In the genomic region with DNA sequence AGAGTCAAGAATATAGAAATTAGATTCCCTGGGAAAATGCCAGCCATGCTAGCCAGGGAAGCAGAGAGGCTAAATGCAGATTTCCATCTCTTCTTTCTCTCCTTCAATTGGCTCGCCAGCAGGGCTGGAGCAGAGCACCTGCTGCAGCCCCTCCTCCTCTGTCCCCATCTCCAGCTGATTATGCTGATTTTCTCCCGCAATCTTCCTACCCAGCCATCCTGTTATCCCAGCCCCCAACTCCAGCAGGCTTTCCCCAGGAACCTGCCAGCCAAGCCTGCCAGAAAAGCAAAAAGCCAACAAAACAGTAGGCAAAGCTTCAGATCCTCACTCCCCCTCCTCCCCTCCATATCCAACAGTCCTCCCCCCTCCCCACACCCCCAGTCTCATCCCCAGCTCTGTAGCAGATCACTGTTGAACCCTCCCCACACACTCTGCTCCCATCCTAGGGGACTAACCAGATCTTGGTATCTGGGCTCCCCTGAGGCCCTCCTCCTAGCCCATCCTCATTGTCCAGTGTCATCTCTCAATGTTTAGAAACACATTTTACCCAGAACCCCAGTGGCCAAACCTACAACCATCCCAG, we compare ENCODE assay signal across 10 mouse cellular contexts. TPM values are rescaled to one million over a fixed set of nuclear protein-coding genes. Genes with fewer than 3 reads are reported as not detected.
DNase-seq lines count a peak whose midpoint lies in the region; ATAC-seq lines count a peak whose summit lies in the region.
"Had no signal": no experiment of that assay in that cellular context is flagged by ENCODE, and none has a peak within 500 bp of the region (broad histone marks: within the 10 kb centered on the region; RNA-seq: fewer than 3 reads in every experiment).

No protein-coding gene starts in this region.

- no peak overlapping the region for H3K4me2 ChIP-seq in forebrain, embryonic 16.5 days (ENCODE audit: low read length)
- H3K4me2 ChIP-seq in neural tube, embryonic 14.5 days (ENCODE audit: low read depth, low read length): no peak overlapping the region
- H3K4me2 ChIP-seq: limb, embryonic 13.5 days had no signal

- WGBS in forebrain, embryonic 16.5 days: 0% methylated on average over 2 of the region's 2 CpGs
- WGBS in neural tube, embryonic 14.5 days: 9% methylated on average over 2 of the region's 2 CpGs

- no peaks in the 10 kb centered on the region for H3K9me3 ChIP-seq in forebrain, embryonic 16.5 days (ENCODE audit: control insufficient read depth, low read length)
- no peaks in the 10 kb centered on the region for H3K9me3 ChIP-seq in neural tube, embryonic 14.5 days (ENCODE audit: control insufficient read depth, low read length)
- H3K9me3 ChIP-seq: limb, embryonic 13.5 days had no signal

- H3K4me1 ChIP-seq in forebrain, embryonic 16.5 days (replicated peaks; ENCODE audit: control insufficient read depth, insufficient read depth, low read length): peaks cover 15% of the 10 kb centered on the region
- no peaks in the 10 kb centered on the region for H3K4me1 ChIP-seq in neural tube, embryonic 14.5 days (ENCODE audit: control insufficient read depth, insufficient read depth, low read length)
- H3K4me1 ChIP-seq: limb, embryonic 13.5 days had no signal

- DNase-seq in cerebellum, postnatal 14 days: peak; percentile 85 to 87
- DNase-seq in cerebellum, adult 9-10 months: no peak
- peak; percentile 70 to 73 for DNase-seq in layer of hippocampus, postnatal 10 days (ENCODE audit: low spot score in 2 of 2)
- DNase-seq in thymus, postnatal 14 days: no peak
- no peak for DNase-seq in thymus, adult 18-20 months
- no peak for DNase-seq in gastrocnemius, postnatal 4 days (ENCODE audit: low spot score in 2 of 2)

- peak; percentile 99 for ATAC-seq in forebrain, embryonic 16.5 days
- ATAC-seq in neural tube, embryonic 14.5 days (ENCODE audit: low read depth): peak; percentile 76; the same call in 1 of the 2 replicates
- ATAC-seq: intestine, embryonic 16.5 days had no signal

- H3K4me3 ChIP-seq in forebrain, embryonic 16.5 days (replicated peaks; ENCODE audit: low read length): no peak overlapping the region
- H3K4me3 ChIP-seq in neural tube, embryonic 14.5 days (ENCODE audit: low read depth, low read length): no peak overlapping the region
- H3K4me3 ChIP-seq: limb, embryonic 13.5 days had no signal

- no peaks in the 10 kb centered on the region for H3K36me3 ChIP-seq in forebrain, embryonic 16.5 days (ENCODE audit: control insufficient read depth, insufficient read depth)
- no peaks in the 10 kb centered on the region for H3K36me3 ChIP-seq in neural tube, embryonic 14.5 days (ENCODE audit: control insufficient read depth, insufficient read depth, low read length)
- H3K36me3 ChIP-seq: limb, embryonic 13.5 days had no signal

- no peak overlapping the region for H3K9ac ChIP-seq in forebrain, embryonic 16.5 days (replicated peaks; ENCODE audit: low read depth, low read length)
- H3K9ac ChIP-seq in neural tube, embryonic 14.5 days (replicated peaks; ENCODE audit: low read depth, low read length): no peak overlapping the region
- H3K9ac ChIP-seq: limb, embryonic 13.5 days had no signal

- peak overlapping the region; percentile 89 for H3K27ac ChIP-seq in forebrain, embryonic 16.5 days (ENCODE audit: low read length)
- H3K27ac ChIP-seq in neural tube, embryonic 14.5 days (ENCODE audit: low read depth, low read length): no peak overlapping the region
- H3K27ac ChIP-seq: limb, embryonic 13.5 days had no signal

- H3K27me3 ChIP-seq in forebrain, embryonic 16.5 days (replicated peaks; ENCODE audit: control insufficient read depth, insufficient read depth, low read length): no peaks in the 10 kb centered on the region
- no peaks in the 10 kb centered on the region for H3K27me3 ChIP-seq in neural tube, embryonic 14.5 days (ENCODE audit: control insufficient read depth, insufficient read depth, low read length)
- H3K27me3 ChIP-seq: limb, embryonic 13.5 days had no signal

RNA-seq across cellular contexts. Expression of a gene that starts 15.7 kb away (rescaled TPM):
- polyA plus RNA-seq in forebrain, embryonic 16.5 days (2015; fragmentation: Nextera tagmentation; extraction: Ambion mirVana): 102 and 104 TPM in 2 replicates
- 100 to 1,000 TPM; 141 to 146 TPM for total RNA-seq in layer of hippocampus, postnatal 10 days (2021)
- polyA plus RNA-seq in neural tube, embryonic 14.5 days (2014; fragmentation: Nextera tagmentation; extraction: Ambion mirVana): 75.5 and 83.4 TPM in 2 replicates
- 10 to 100 TPM in 1 of 2 experiments, 1 to 10 TPM in 1; 7.0 to 10.0 TPM for total RNA-seq in gastrocnemius, postnatal 4 days (2021)

Comparison
In these comparisons a context has a peak if more than half of its experiments do, and no peak if none do; other contexts are left out.
1. DNase-seq: peak in cerebellum, postnatal 14 days (2 of 2) and layer of hippocampus, postnatal 10 days (2 of 2); none in cerebellum, adult 9-10 months (single experiment), thymus, postnatal 14 days (single experiment), thymus, adult 18-20 months (0 of 2) and gastrocnemius, postnatal 4 days (0 of 2).
2. RNA of a gene that starts 15.7 kb away (total RNA-seq): 141 to 146 TPM in layer of hippocampus, postnatal 10 days; 7.0 to 10.0 TPM in gastrocnemius, postnatal 4 days; every median in the first group is over 10 times any median in the second.